Mouse (Mus musculus): ENCODE results near the gene BC107364. TPM values are rescaled to one million over a fixed set of nuclear protein-coding genes. Genes with fewer than 3 reads are reported as not detected.
"Not testable (repeated sequence)": the region's sequence is repeated elsewhere in the genome, so short reads cannot be mapped to it uniquely, and the experiment has no call there.

BC107364 gene
- polyA plus RNA-seq, 1 experiment from 2014 or later, result not detected

DNA sequence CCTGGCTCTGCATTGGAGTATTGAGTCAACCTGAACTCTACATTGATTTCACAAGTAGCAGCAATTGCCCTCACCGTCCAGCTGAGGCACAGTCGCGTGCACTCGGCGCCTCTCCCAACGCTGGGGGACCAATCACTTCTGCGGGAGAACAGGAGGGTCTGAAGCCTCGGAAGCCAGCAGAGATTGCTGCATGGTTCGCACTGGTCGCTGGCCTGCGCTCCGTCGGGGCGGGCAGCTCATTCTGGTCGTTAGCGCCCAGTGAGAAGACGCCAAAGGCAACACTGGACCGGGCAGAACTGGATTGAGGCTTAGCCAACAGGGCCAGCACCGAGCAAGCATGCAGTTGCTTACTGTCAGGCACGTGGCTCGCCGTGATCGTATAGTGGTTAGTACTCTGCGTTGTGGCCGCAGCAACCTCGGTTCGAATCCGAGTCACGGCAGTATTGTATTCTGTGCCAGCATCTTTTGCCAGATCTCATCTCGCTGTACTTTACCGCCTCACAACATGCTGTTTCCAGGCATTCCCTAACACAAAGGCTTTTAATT, 42.3 kb downstream of the BC107364 start:
- peaks cover 60% of the 10 kb centered on the region for H3K27me3 ChIP-seq (replicated peaks; ENCODE audit: control insufficient read depth, insufficient read depth, low read length)
- H3K4me1 ChIP-seq (ENCODE audit: control insufficient read depth, insufficient read depth, low read length), result no peaks in the 10 kb centered on the region
- no peaks in the 10 kb centered on the region for H3K36me3 ChIP-seq (ENCODE audit: control insufficient read depth, insufficient read depth, low read length)
- DNase-seq (ENCODE audit: low spot score) (no peak), ATAC-seq (ENCODE audit: low read depth) (no peak)
- H3K27ac ChIP-seq (replicated peaks; ENCODE audit: low read depth, low read length), result no peak overlapping the region
- 3% methylated on average over 31 of the region's 31 CpGs for WGBS
- peak overlapping the region; percentile 38 for H3K4me2 ChIP-seq (ENCODE audit: low read depth, low read length)
- H3K9me3 ChIP-seq (ENCODE audit: control insufficient read depth, low read length), result no peaks in the 10 kb centered on the region
- H3K9ac ChIP-seq (ENCODE audit: low read depth, low read length), result no peak overlapping the region
- no peak overlapping the region for H3K4me3 ChIP-seq (ENCODE audit: low read depth, low read length)

DNA sequence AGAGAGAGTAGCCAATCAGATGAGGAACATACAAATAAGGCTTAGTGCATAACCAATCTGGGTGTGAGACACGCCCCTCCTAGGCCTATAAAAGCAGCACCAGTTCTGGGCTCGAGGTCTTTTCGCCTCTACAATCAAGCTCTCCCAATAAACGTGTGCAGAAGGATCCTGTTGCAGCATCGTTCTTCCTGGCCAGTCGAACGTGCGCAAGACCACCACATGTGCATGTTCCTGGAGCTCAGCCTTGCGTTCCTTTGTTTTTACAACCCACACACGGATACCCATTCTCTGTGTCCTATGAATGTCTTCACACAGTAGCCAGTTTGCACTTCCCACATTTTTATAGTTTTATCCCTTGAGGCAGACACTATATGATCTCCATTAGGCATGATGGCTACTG, 44.0 kb downstream of the BC107364 start:
- not testable (repeated sequence) for ATAC-seq (ENCODE audit: low read depth); H3K27ac ChIP-seq (replicated peaks; ENCODE audit: low read depth, low read length); H3K36me3 ChIP-seq (ENCODE audit: control insufficient read depth, insufficient read depth, low read length); H3K4me3 ChIP-seq (ENCODE audit: low read depth, low read length); DNase-seq (ENCODE audit: low spot score); H3K9ac ChIP-seq (ENCODE audit: low read depth, low read length); H3K9me3 ChIP-seq (ENCODE audit: control insufficient read depth, low read length); H3K4me1 ChIP-seq (ENCODE audit: control insufficient read depth, insufficient read depth, low read length); H3K4me2 ChIP-seq (ENCODE audit: low read depth, low read length)
- 91% methylated on average over 6 of the region's 10 CpGs for WGBS
- H3K27me3 ChIP-seq (replicated peaks; ENCODE audit: control insufficient read depth, insufficient read depth, low read length), result peaks cover 76% of the 10 kb centered on the region

DNA sequence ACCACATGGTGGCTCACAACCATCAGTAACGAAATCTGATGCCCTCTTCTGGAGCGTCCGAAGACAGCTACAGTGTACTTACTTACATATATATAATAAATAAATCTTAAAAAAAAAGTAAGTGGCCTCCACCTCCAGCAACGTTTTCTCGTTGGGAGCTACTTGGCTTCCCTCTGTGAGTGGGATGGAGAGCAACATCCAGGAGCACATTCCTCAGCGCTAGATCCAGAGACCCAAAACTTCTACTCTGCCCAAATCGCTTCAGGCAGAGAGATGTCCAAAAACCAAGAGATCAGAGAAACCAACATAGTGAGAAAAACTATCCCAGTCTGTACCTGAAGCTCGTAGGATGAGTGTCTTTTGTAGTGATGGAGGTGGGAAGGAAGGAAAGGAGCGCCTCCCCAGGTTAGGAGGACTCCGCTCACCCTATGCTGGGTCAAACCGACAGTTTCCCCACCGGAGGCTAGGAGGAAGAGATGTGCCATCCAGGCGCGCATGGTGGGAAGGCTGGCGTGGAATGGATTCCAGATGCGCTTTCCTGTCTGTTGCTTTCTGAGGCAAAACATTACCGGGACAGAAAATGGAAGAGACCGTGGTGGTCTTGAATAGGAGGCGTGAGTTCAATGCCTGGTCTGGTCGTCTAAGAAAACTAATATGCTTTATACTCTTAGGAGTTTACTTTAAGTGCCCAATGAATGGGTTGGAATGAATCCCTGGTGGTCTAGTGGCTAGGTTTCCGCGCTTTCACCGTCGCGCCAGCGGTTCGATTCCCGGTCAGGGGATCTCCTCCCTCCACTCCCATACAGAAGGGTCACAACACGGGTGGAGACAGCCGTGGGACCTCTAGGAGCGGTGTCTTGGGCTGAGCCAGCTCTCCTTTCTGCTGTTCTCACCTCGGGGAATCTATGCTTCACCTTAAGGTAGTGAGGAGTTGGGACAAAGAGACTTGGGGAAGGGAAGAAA, 46.3 kb downstream of the BC107364 start:
- Histone ChIP-seq H3K27me3 (replicated peaks; ENCODE audit: control insufficient read depth, insufficient read depth, low read length) (peaks cover 91% of the 10 kb centered on the region), H3K9me3 (ENCODE audit: control insufficient read depth, low read length) (no peaks in the 10 kb centered on the region), H3K4me2 (ENCODE audit: low read depth, low read length) (no peak overlapping the region), H3K9ac (ENCODE audit: low read depth, low read length) (no peak overlapping the region), H3K36me3 (ENCODE audit: control insufficient read depth, insufficient read depth, low read length) (no peaks in the 10 kb centered on the region), H3K4me1 (ENCODE audit: control insufficient read depth, insufficient read depth, low read length) (peaks cover 6% of the 10 kb centered on the region), H3K27ac (replicated peaks; ENCODE audit: low read depth, low read length) (no peak overlapping the region), H3K4me3 (ENCODE audit: low read depth, low read length) (no peak overlapping the region)
- 62% methylated on average over 32 of the region's 32 CpGs for WGBS
- no peak for ATAC-seq (ENCODE audit: low read depth)
- no peak for DNase-seq (ENCODE audit: low spot score)

DNA sequence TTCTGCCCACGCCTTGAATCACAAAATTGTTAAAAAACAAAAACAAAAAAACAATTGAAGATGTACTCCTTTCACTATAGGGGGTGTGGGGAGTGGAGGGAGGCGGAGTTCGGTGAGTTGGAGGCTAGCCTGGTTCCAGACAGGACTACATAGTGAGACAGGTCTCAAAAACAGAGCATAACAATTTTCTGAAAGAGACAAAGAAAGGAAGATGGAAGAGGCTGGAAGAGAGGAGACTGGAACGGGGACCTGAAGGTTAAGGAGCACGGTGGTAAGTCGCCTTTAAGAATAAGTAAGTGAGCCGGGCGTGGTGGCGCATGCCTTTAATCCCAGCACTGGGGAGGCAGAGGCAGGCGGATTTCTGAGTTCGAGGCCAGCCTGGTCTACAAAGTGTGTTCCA, 47.1 kb downstream of the BC107364 start:
- H3K4me1 ChIP-seq (ENCODE audit: control insufficient read depth, insufficient read depth, low read length), result peaks cover 6% of the 10 kb centered on the region
- no peak overlapping the region for H3K4me3 ChIP-seq (ENCODE audit: low read depth, low read length)
- H3K9ac ChIP-seq (ENCODE audit: low read depth, low read length), result no peak overlapping the region
- WGBS, result 30% methylated on average over 10 of the region's 11 CpGs
- no peaks in the 10 kb centered on the region for H3K36me3 ChIP-seq (ENCODE audit: control insufficient read depth, insufficient read depth, low read length)
- ATAC-seq (ENCODE audit: low read depth), result no peak
- no peak for DNase-seq (ENCODE audit: low spot score)
- H3K9me3 ChIP-seq (ENCODE audit: control insufficient read depth, low read length), result no peaks in the 10 kb centered on the region
- no peak overlapping the region for H3K27ac ChIP-seq (replicated peaks; ENCODE audit: low read depth, low read length)
- H3K4me2 ChIP-seq (ENCODE audit: low read depth, low read length), result no peak overlapping the region
- H3K27me3 ChIP-seq (replicated peaks; ENCODE audit: control insufficient read depth, insufficient read depth, low read length), result peaks cover 91% of the 10 kb centered on the region

DNA sequence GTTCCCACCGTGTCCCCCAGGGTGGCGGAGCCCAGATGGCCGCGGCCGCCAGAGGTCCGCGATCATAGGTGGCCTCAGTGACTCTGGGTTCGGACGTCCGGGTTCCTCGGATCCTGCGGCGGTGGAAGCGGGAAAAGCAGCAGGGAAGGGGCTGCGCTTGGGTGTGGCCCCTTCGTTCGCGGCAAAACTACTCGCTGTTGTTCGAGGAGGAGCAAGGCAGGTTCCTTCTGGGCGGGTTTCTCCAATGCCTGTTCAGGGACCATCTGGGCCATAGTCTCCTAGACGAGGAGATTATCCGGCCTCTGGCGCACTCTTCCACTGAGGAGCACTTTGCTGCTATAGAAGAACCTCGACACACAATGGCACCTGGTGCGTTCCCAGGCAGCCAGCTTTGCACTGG, 47.7 kb downstream of the BC107364 start:
- WGBS, result 3% methylated on average over 26 of the region's 26 CpGs

DNA sequence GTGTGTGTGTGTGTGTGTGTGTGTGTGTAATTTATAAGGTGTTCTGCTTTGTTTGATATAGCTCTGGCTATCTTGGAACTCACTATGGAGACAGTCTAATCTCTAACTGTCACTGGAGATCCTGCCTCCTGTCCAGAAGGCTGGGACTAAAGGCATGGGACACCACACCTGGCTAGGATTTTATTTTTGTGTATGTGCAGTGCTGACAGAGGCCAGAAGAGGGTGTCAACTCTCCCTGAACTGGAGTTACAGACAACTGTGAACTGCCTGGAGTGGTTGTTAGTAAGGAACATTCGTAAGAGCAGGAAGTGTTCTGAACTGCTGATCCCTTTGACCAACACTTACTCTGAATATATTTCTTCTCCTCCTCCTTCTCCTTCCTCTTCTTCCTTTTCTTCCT, 49.1 kb downstream of the BC107364 start:
- WGBS, result 16% methylated on average over 1 of the region's 1 CpGs

More for the DNA sequence above, 47.7 kb downstream of the BC107364 start:
- peak overlapping the region; percentile 25 for H3K4me3 ChIP-seq (ENCODE audit: low read depth, low read length)
- H3K9ac ChIP-seq (ENCODE audit: low read depth, low read length), result no peak overlapping the region
- peak overlapping the region; percentile 42 for H3K4me2 ChIP-seq (ENCODE audit: low read depth, low read length)
- DNase-seq (ENCODE audit: low spot score) (no peak), ATAC-seq (ENCODE audit: low read depth) (no peak)
- H3K27me3 ChIP-seq (replicated peaks; ENCODE audit: control insufficient read depth, insufficient read depth, low read length), result peaks cover 91% of the 10 kb centered on the region
- H3K4me1 ChIP-seq (ENCODE audit: control insufficient read depth, insufficient read depth, low read length), result peaks cover 6% of the 10 kb centered on the region
- no peaks in the 10 kb centered on the region for H3K36me3 ChIP-seq (ENCODE audit: control insufficient read depth, insufficient read depth, low read length)
- H3K9me3 ChIP-seq (ENCODE audit: control insufficient read depth, low read length), result no peaks in the 10 kb centered on the region
- no peak overlapping the region for H3K27ac ChIP-seq (replicated peaks; ENCODE audit: low read depth, low read length)

DNA sequence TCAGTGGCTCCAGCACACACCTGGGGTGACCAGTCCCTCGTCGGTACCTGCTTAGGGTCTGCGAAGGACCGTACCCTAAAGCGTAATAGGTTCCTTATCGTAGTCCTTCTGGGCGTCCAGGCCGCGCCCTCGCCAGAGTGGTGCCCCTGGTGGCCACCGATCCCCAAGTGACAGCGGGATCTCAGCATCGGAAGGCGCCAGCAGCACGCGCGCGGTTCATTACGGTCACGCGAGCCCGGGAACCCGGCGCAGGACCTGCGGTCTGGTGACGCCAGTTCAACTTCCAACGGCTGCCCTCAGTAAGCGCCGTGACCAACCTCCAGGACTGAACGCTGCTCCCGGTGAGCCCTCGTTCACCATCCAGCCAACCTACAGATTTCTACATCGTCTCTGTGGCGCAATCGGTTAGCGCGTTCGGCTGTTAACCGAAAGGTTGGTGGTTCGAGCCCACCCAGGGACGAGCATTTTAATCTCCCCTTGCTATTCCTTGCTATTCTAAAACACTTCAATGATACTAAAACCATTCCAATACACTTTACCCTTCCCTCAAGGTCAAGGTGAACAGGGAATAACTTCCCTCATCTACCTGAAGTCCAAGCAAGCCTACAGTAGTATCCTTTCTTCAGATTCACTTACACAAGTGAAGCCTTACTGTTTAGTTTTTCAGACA, 50.1 kb downstream of the BC107364 start:
- WGBS, result under 1% methylated on average over 36 of the region's 41 CpGs
- 0 out of 2 replicates have a peak overlapping the region, but pooled peaks have one; percentile 14 for H3K9ac ChIP-seq (ENCODE audit: low read depth, low read length)

More for the DNA sequence above, 49.1 kb downstream of the BC107364 start:
- Histone ChIP-seq H3K27ac (replicated peaks; ENCODE audit: low read depth, low read length) (no peak overlapping the region), H3K9me3 (ENCODE audit: control insufficient read depth, low read length) (no peaks in the 10 kb centered on the region), H3K9ac (ENCODE audit: low read depth, low read length) (no peak overlapping the region), H3K4me3 (ENCODE audit: low read depth, low read length) (no peak overlapping the region), H3K4me1 (ENCODE audit: control insufficient read depth, insufficient read depth, low read length) (peaks cover 6% of the 10 kb centered on the region), H3K27me3 (replicated peaks; ENCODE audit: control insufficient read depth, insufficient read depth, low read length) (peaks cover 96% of the 10 kb centered on the region), H3K36me3 (ENCODE audit: control insufficient read depth, insufficient read depth, low read length) (no peaks in the 10 kb centered on the region), H3K4me2 (ENCODE audit: low read depth, low read length) (no peak overlapping the region)
- DNase-seq (ENCODE audit: low spot score), result no peak
- no peak for ATAC-seq (ENCODE audit: low read depth)

DNA sequence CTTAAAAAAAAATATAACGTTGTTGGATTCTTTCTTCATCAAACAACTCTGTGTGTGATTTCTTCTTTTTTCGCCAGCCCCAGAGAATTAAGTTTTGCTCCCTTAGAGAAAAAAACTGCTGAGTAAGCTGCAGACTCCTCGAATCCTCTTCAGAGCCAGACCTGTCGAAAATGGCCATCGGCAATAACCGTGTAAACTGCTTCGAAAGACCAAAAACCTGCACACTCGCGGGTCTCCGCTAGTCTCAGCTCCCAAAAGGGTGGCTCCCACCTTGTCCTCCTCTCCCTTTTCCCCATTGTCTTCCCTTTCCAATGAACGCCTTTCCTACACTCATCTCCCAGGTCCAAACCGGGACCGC, 50.7 kb downstream of the BC107364 start:
- H3K27ac ChIP-seq (replicated peaks; ENCODE audit: low read depth, low read length), result no peak overlapping the region
- 0 out of 2 replicates have a peak overlapping the region, but pooled peaks have one; percentile 14 for H3K9ac ChIP-seq (ENCODE audit: low read depth, low read length)
- 2% methylated on average over 13 of the region's 13 CpGs for WGBS
- ATAC-seq (ENCODE audit: low read depth) (no peak), DNase-seq (ENCODE audit: low spot score) (no peak)
- H3K9me3 ChIP-seq (ENCODE audit: control insufficient read depth, low read length), result no peaks in the 10 kb centered on the region
- no peaks in the 10 kb centered on the region for H3K36me3 ChIP-seq (ENCODE audit: control insufficient read depth, insufficient read depth, low read length)
- peaks cover 95% of the 10 kb centered on the region for H3K27me3 ChIP-seq (replicated peaks; ENCODE audit: control insufficient read depth, insufficient read depth, low read length)
- H3K4me3 ChIP-seq (ENCODE audit: low read depth, low read length), result peak overlapping the region; percentile 34
- peaks cover 6% of the 10 kb centered on the region for H3K4me1 ChIP-seq (ENCODE audit: control insufficient read depth, insufficient read depth, low read length)
- peak overlapping the region; percentile 49 for H3K4me2 ChIP-seq (ENCODE audit: low read depth, low read length)

More for the DNA sequence above, 50.1 kb downstream of the BC107364 start:
- H3K4me1 ChIP-seq (ENCODE audit: control insufficient read depth, insufficient read depth, low read length), result peaks cover 6% of the 10 kb centered on the region
- peak overlapping the region; percentile 49 for H3K4me2 ChIP-seq (ENCODE audit: low read depth, low read length)
- H3K4me3 ChIP-seq (ENCODE audit: low read depth, low read length), result peak overlapping the region; percentile 34
- DNase-seq (ENCODE audit: low spot score) (peak; percentile 14), ATAC-seq (ENCODE audit: low read depth) (peak; percentile 44; the same call in 1 of the 2 replicates)
- H3K27ac ChIP-seq (replicated peaks; ENCODE audit: low read depth, low read length), result no peak overlapping the region
- H3K9me3 ChIP-seq (ENCODE audit: control insufficient read depth, low read length), result no peaks in the 10 kb centered on the region
- H3K27me3 ChIP-seq (replicated peaks; ENCODE audit: control insufficient read depth, insufficient read depth, low read length), result peaks cover 99% of the 10 kb centered on the region
- H3K36me3 ChIP-seq (ENCODE audit: control insufficient read depth, insufficient read depth, low read length), result no peaks in the 10 kb centered on the region

Measured in embryonic facial prominence, embryonic 14.5 days (tissue).